Mouse (Mus musculus) cerebellum, adult (tissue): Measurements from ENCODE around the gene Ankrd65.
A peak's percentile ranks its signal among the peaks of the same experiment; 100 is the strongest.
"Not testable (repeated sequence)": the region's sequence is repeated elsewhere in the genome, so short reads cannot be mapped to it uniquely, and the experiment has no call there.

ENCODE experiments used
- ATAC-seq: cut with Nextera tagmentation; 2 replicates; pipeline ENCODE4 v1.9.2; 2017; ENCODE audit warnings: mild to moderate bottlenecking, moderate library complexity, mixed read lengths; ENCODE audit not compliant: insufficient number of reproducible peaks, low FRiP score, low TSS enrichment

Gene Ankrd65

GRCm38 (mm10) chr4:155790021-155790489 lies at the start of gene Ankrd65:
TSS of gene Ankrd65 (plus strand) at chr4:155790439.
- no peak for ATAC-seq

- not testable (repeated sequence) for ATAC-seq
These were observed 49.6 kb upstream of the Ankrd65 start for GRCm38 (mm10) chr4:155740681-155741080.

GRCm38 (mm10) chr4:155742684-155743083 lies 47.6 kb upstream of the Ankrd65 start:
- no peak for ATAC-seq

GRCm38 (mm10) chr4:155744474-155744873 lies 45.8 kb upstream of the Ankrd65 start:
- no peak for ATAC-seq

- ATAC-seq, result no peak
These were observed 45.1 kb upstream of the Ankrd65 start for GRCm38 (mm10) chr4:155745136-155745535.

- ATAC-seq, result peak; percentile 62; the same call in 1 of the 2 replicates
These were observed 44.1 kb upstream of the Ankrd65 start for GRCm38 (mm10) chr4:155746036-155746548.

- peak; percentile 33; the same call in 1 of the 2 replicates for ATAC-seq
These were observed 43.4 kb upstream of the Ankrd65 start for GRCm38 (mm10) chr4:155746575-155747490.

GRCm38 (mm10) chr4:155757011-155757410 lies 33.2 kb upstream of the Ankrd65 start:
- ATAC-seq, result no peak

- no peak for ATAC-seq
These were observed 30.2 kb upstream of the Ankrd65 start for GRCm38 (mm10) chr4:155759862-155760612.

GRCm38 (mm10) chr4:155760613-155761355 lies 29.5 kb upstream of the Ankrd65 start, which contains the start of gene Atad3a:
TSS of gene Atad3a (minus strand) at chr4:155761093.
- peak; percentile 89; the same call in 1 of the 2 replicates for ATAC-seq

GRCm38 (mm10) chr4:155761356-155762099 lies 28.7 kb upstream of the Ankrd65 start:
- ATAC-seq, result no peak

- ATAC-seq, result no peak
These were observed 27.9 kb upstream of the Ankrd65 start for GRCm38 (mm10) chr4:155762357-155762756.

GRCm38 (mm10) chr4:155769496-155769879 lies 20.8 kb upstream of the Ankrd65 start:
- no peak for ATAC-seq

GRCm38 (mm10) chr4:155769880-155770512 lies 20.2 kb upstream of the Ankrd65 start:
- ATAC-seq, result peak; percentile 75

- ATAC-seq, result no peak; the same call in 1 of the 2 replicates
These were observed 19.6 kb upstream of the Ankrd65 start for GRCm38 (mm10) chr4:155770626-155771025.

- ATAC-seq, result no peak
These were observed 18.5 kb upstream of the Ankrd65 start for GRCm38 (mm10) chr4:155771706-155772105.

GRCm38 (mm10) chr4:155772786-155773185 lies 17.5 kb upstream of the Ankrd65 start:
- no peak for ATAC-seq

- ATAC-seq, result no peak
These were observed 16.7 kb upstream of the Ankrd65 start for GRCm38 (mm10) chr4:155773335-155774078.
